Mouse (Mus musculus): ENCODE data around the gene Foxf2. TPM values are rescaled to one million over a fixed set of nuclear protein-coding genes. Genes with fewer than 3 reads are reported as not detected.
A peak's percentile ranks its signal among the peaks of the same experiment; 100 is the strongest.

Gene Foxf2
- total RNA-seq, 1 experiment = 0.80 TPM

DNA sequence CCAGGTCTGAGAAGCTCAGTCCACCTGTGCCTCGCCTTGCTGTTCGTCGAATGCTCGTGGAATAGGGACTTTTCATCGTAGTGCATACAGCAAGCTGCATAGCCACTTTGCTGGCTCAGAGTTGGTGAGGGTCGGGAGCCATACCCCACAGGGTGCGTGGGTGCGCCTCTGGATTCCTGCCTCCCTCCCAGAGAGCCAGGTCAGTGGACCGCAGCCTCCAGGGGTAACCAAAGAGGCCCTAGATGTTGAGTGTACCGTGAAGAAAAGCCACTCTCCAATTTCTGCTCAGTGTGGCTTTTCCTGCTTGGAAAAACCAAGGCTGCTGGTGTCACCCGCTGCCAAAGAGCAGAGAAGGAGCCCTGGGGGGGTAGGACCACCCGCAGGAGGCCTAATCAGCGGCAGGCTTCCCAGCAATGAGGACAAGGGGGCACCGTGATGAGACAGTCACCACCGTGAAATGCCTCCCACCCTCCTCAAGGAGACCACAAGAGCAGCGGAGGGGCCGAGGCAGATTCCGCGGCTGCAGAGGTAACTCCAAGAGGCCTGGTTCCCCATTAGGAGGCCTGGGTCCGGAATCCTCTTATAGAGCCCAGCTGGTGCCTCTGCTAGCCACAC is 26.6 kb downstream of the Foxf2 start:
- no peak for DNase-seq (ENCODE audit: low read depth, low spot score)
- H3K9ac ChIP-seq (ENCODE audit: insufficient read depth, low read depth, low read length, poor library complexity, severe bottlenecking) = no peak overlapping the region
- H3K4me3 ChIP-seq (ENCODE audit: insufficient read depth in 1 of 2, low read depth in 1 of 2, low read length in 2 of 2, poor library complexity in 1 of 2, severe bottlenecking in 1 of 2) = no peak overlapping the region
- H3K9me3 ChIP-seq (ENCODE audit: control insufficient read depth, insufficient read depth, low read depth, low read length) = no peaks in the 10 kb centered on the region
- H3K36me3 ChIP-seq (ENCODE audit: control insufficient read depth, insufficient read depth, low read length, poor library complexity, severe bottlenecking) = no peaks in the 10 kb centered on the region
- H3K4me1 ChIP-seq (ENCODE audit: control insufficient read depth in 2 of 2, insufficient read depth in 2 of 2, low read length in 2 of 2, poor library complexity in 1 of 2) = no peaks in the 10 kb centered on the region
- H3K27ac ChIP-seq (ENCODE audit: insufficient read depth, low read depth, low read length, poor library complexity, severe bottlenecking) = no peak overlapping the region
- TF ChIP-seq ZC3H11A (IDR thresholded peaks at IDR 0.05; ENCODE audit: borderline replicate concordance, low read depth, low read length) = no peak
- no peak for TF ChIP-seq MAFK (IDR thresholded peaks at IDR 0.05; ENCODE audit: insufficient read depth, low read depth, low read length)
- TF ChIP-seq HCFC1 (IDR thresholded peaks at IDR 0.05; ENCODE audit: borderline replicate concordance, insufficient read depth, low read length) = no peak
- TF ChIP-seq CHD2 (IDR thresholded peaks at IDR 0.05; ENCODE audit: low read depth, low read length) = no peak
- no peak for TF ChIP-seq ZNF384 (IDR thresholded peaks at IDR 0.05; ENCODE audit: low read depth, low read length)
- in situ Hi-C loops (cut with MboI; ENCODE audit: low sequenced_read_pairs in 2 of 2, unreplicated experiment in 2 of 2) = no loop called here

DNA sequence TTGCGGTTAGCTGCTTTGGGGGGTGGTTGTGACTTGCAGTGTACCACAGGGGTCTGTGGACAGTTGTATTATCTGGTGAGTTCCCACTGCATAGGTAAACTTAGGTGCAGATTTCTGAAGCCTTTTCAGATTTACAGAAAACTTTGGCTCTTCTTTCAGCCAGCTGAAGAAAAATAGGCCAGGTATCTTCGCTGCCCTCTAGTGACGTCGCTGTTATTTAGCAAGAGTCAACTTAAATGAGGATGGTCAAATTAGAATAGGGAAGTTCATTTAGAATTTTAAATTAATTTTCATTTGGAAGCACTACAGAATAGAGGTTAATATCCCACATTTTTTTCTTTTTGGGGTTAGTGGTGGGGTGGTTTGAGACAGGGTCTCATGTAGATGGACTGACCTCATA is 30.6 kb downstream of the Foxf2 start:
- Histone ChIP-seq H3K4me1 (ENCODE audit: control insufficient read depth in 2 of 2, insufficient read depth in 2 of 2, low read length in 2 of 2, poor library complexity in 1 of 2) (peaks cover 0 to 1% of the 10 kb centered on the region in 2 experiments; a peak in 1 of 4 replicates), H3K9me3 (ENCODE audit: control insufficient read depth, insufficient read depth, low read depth, low read length) (no peaks in the 10 kb centered on the region), H3K27ac (ENCODE audit: insufficient read depth, low read depth, low read length, poor library complexity, severe bottlenecking) (no peak overlapping the region), H3K4me3 (ENCODE audit: insufficient read depth in 1 of 2, low read depth in 1 of 2, low read length in 2 of 2, poor library complexity in 1 of 2, severe bottlenecking in 1 of 2) (no peak overlapping the region), H3K9ac (ENCODE audit: insufficient read depth, low read depth, low read length, poor library complexity, severe bottlenecking) (no peak overlapping the region), H3K36me3 (ENCODE audit: control insufficient read depth, insufficient read depth, low read length, poor library complexity, severe bottlenecking) (no peaks in the 10 kb centered on the region)
- DNase-seq (ENCODE audit: low read depth, low spot score) = no peak
- in situ Hi-C loops (cut with MboI; ENCODE audit: low sequenced_read_pairs in 2 of 2, unreplicated experiment in 2 of 2) = no loop called here
- TF ChIP-seq ZC3H11A (IDR thresholded peaks at IDR 0.05; ENCODE audit: borderline replicate concordance, low read depth, low read length) = no peak

DNA sequence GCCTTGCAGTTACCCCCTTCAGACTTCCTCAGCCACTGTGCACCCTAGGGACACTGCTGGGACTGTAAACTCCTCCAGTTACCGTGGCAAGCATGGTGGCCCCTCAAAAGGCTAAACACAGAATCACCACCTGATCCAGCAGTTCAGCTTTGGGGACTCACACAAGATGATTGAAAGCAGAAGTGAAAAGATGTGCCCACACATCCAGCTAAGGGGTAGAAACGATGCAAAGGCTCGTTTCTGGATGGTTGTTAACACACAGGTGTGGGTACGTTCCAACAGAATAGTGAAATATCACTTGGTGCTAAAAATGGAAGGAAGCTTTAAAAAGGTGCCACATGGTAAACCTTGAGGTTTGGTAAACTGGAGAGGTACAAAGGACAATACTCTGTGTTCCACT is 32.6 kb downstream of the Foxf2 start:
- Histone ChIP-seq H3K27ac (ENCODE audit: insufficient read depth, low read depth, low read length, poor library complexity, severe bottlenecking) (no peak overlapping the region), H3K4me3 (ENCODE audit: insufficient read depth in 1 of 2, low read depth in 1 of 2, low read length in 2 of 2, poor library complexity in 1 of 2, severe bottlenecking in 1 of 2) (no peak overlapping the region), H3K36me3 (ENCODE audit: control insufficient read depth, insufficient read depth, low read length, poor library complexity, severe bottlenecking) (no peaks in the 10 kb centered on the region), H3K9ac (ENCODE audit: insufficient read depth, low read depth, low read length, poor library complexity, severe bottlenecking) (no peak overlapping the region), H3K9me3 (ENCODE audit: control insufficient read depth, insufficient read depth, low read depth, low read length) (no peaks in the 10 kb centered on the region), H3K4me1 (ENCODE audit: control insufficient read depth in 2 of 2, insufficient read depth in 2 of 2, low read length in 2 of 2, poor library complexity in 1 of 2) (peaks cover 0 to 2% of the 10 kb centered on the region in 2 experiments; a peak in 1 of 4 replicates)
- in situ Hi-C loops (cut with MboI; ENCODE audit: low sequenced_read_pairs in 2 of 2, unreplicated experiment in 2 of 2) = no loop called here
- no peak for DNase-seq (ENCODE audit: low read depth, low spot score)
- TF ChIP-seq HCFC1 (IDR thresholded peaks at IDR 0.05; ENCODE audit: borderline replicate concordance, insufficient read depth, low read length) (no peak), ZNF384 (IDR thresholded peaks at IDR 0.05; ENCODE audit: low read depth, low read length) (no peak), CHD2 (IDR thresholded peaks at IDR 0.05; ENCODE audit: low read depth, low read length) (no peak), ZC3H11A (IDR thresholded peaks at IDR 0.05; ENCODE audit: borderline replicate concordance, low read depth, low read length) (no peak), MAFK (IDR thresholded peaks at IDR 0.05; ENCODE audit: insufficient read depth, low read depth, low read length) (no peak)

DNA sequence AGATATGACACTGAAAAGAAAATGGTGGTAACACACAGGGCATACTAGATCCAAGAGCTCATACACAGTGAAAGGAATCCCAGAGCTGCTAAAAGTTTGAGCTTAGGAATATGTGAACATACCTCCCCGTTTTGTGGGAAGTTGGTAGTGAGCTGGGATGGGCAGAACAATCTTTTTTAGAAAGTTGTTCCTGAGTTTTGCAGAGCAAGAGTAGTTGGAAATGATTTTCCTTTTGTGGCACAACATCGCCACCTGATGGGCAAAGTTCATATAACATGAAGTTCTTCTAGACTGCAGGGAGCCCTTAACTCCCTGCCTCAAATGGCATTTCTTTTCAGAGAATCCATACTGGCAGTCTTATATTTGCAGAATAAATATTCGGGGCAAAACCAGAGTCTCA is 33.3 kb downstream of the Foxf2 start:
- no peaks in the 10 kb centered on the region for H3K9me3 ChIP-seq (ENCODE audit: control insufficient read depth, insufficient read depth, low read depth, low read length)
- no peak overlapping the region for H3K27ac ChIP-seq (ENCODE audit: insufficient read depth, low read depth, low read length, poor library complexity, severe bottlenecking)
- DNase-seq (ENCODE audit: low read depth, low spot score) = peak; percentile 44
- in situ Hi-C loops (cut with MboI; ENCODE audit: low sequenced_read_pairs in 2 of 2, unreplicated experiment in 2 of 2) = no loop called here
- H3K36me3 ChIP-seq (ENCODE audit: control insufficient read depth, insufficient read depth, low read length, poor library complexity, severe bottlenecking) = no peaks in the 10 kb centered on the region
- H3K4me1 ChIP-seq (ENCODE audit: control insufficient read depth in 2 of 2, insufficient read depth in 2 of 2, low read length in 2 of 2, poor library complexity in 1 of 2) = peaks cover 0 to 2% of the 10 kb centered on the region in 2 experiments; a peak in 1 of 4 replicates
- no peak overlapping the region for H3K4me3 ChIP-seq (ENCODE audit: insufficient read depth in 1 of 2, low read depth in 1 of 2, low read length in 2 of 2, poor library complexity in 1 of 2, severe bottlenecking in 1 of 2)
- H3K9ac ChIP-seq (ENCODE audit: insufficient read depth, low read depth, low read length, poor library complexity, severe bottlenecking) = no peak overlapping the region
- TF ChIP-seq HCFC1 (IDR thresholded peaks at IDR 0.05; ENCODE audit: borderline replicate concordance, insufficient read depth, low read length) (no peak), ZC3H11A (IDR thresholded peaks at IDR 0.05; ENCODE audit: borderline replicate concordance, low read depth, low read length) (peak; percentile 45; the same call in 1 of the 2 replicates), ZNF384 (IDR thresholded peaks at IDR 0.05; ENCODE audit: low read depth, low read length) (no peak)

DNA sequence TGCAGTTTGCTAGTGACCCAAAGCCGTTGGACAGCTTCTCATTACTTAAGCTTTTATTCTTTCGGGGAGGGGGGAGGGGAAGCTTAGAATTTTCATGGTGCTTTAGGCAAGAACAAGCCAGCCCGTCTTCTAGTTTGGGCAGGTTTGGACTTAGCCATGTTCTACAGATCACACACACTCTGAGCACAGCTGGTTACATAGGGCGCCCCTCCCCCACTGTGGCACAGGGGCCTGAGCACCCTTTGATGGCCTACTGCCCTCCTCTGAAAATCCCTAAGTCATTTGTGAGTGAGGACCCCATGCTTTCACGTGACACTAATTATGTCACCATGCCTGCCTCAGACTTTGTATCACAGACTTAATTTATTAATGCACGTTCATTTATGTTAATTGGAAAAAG is 35.6 kb downstream of the Foxf2 start:
- Histone ChIP-seq H3K27ac (ENCODE audit: insufficient read depth, low read depth, low read length, poor library complexity, severe bottlenecking) (no peak overlapping the region), H3K9ac (ENCODE audit: insufficient read depth, low read depth, low read length, poor library complexity, severe bottlenecking) (no peak overlapping the region), H3K4me3 (ENCODE audit: insufficient read depth in 1 of 2, low read depth in 1 of 2, low read length in 2 of 2, poor library complexity in 1 of 2, severe bottlenecking in 1 of 2) (no peak overlapping the region), H3K9me3 (ENCODE audit: control insufficient read depth, insufficient read depth, low read depth, low read length) (no peaks in the 10 kb centered on the region), H3K36me3 (ENCODE audit: control insufficient read depth, insufficient read depth, low read length, poor library complexity, severe bottlenecking) (no peaks in the 10 kb centered on the region), H3K4me1 (ENCODE audit: control insufficient read depth in 2 of 2, insufficient read depth in 2 of 2, low read length in 2 of 2, poor library complexity in 1 of 2) (peaks cover 0 to 2% of the 10 kb centered on the region in 2 experiments; a peak in 1 of 4 replicates)
- no peak for DNase-seq (ENCODE audit: low read depth, low spot score)
- in situ Hi-C loops (cut with MboI; ENCODE audit: low sequenced_read_pairs in 2 of 2, unreplicated experiment in 2 of 2) = no loop called here
- no peak for TF ChIP-seq ZNF384 (IDR thresholded peaks at IDR 0.05; ENCODE audit: low read depth, low read length)
- no peak for TF ChIP-seq CHD2 (IDR thresholded peaks at IDR 0.05; ENCODE audit: low read depth, low read length)
- TF ChIP-seq MAFK (IDR thresholded peaks at IDR 0.05; ENCODE audit: insufficient read depth, low read depth, low read length) = no peak
- TF ChIP-seq ZC3H11A (IDR thresholded peaks at IDR 0.05; ENCODE audit: borderline replicate concordance, low read depth, low read length) = no peak
